Mouse (Mus musculus): Measurements from ENCODE around the gene Gkn3.

GRCm38 (mm10) chr6:87435791-87436190, 47.1 kb upstream of the Gkn3 start:
- TF ChIP-seq CTCF (IDR thresholded peaks at IDR 0.05; ENCODE audit: low read depth, low read length) (no peak), POLR2A (IDR thresholded peaks at IDR 0.05; ENCODE audit: borderline replicate concordance, low read depth, low read length) (no peak)

Measured in bone marrow macrophage, adult 2 months (primary cell).